Mouse (Mus musculus) heart, postnatal 0 days (tissue): ENCODE measurements around the gene Lrp1. TPM values are rescaled to one million over a fixed set of nuclear protein-coding genes. Genes with fewer than 3 reads are reported as not detected.
"Not testable (repeated sequence)": the region's sequence is repeated elsewhere in the genome, so short reads cannot be mapped to it uniquely, and the experiment has no call there.

Experiments
- ATAC-seq: fragments of 200-750 bp; cut with Nextera tagmentation; 2 replicates; pipeline ENCODE4 v1.8.0; 2017; ENCODE audit warnings: low read depth, moderate number of reproducible peaks, moderate library complexity; ENCODE audit not compliant: insufficient read depth
- DNase-seq: peaks from one replicate; pipeline ENCODE4 v3.0.0-alpha.2; 2016; ENCODE audit warnings: low spot score
- H3K27ac ChIP-seq: fragments of 300-500 bp; sonication (generic); 2 replicates; pipeline ENCODE4 v1.5.1; 2014; ENCODE audit warnings: low read depth, mild to moderate bottlenecking
- H3K27me3 ChIP-seq: fragments of 300-500 bp; sonication (generic); 2 replicates; pipeline ENCODE4 v1.6.1; 2014; ENCODE audit warnings: low read length, mixed read lengths; ENCODE audit not compliant: control insufficient read depth, insufficient read depth
- H3K36me3 ChIP-seq: fragments of 300-500 bp; sonication (generic); replicated peaks from 2 replicates; pipeline ENCODE4 v1.6.1; 2014; ENCODE audit warnings: low read length, mixed read lengths; ENCODE audit not compliant: control insufficient read depth, insufficient read depth
- H3K4me1 ChIP-seq: fragments of 300-500 bp; sonication (generic); 2 replicates; pipeline ENCODE4 v1.6.1; 2014; ENCODE audit warnings: antibody characterized with exemption; ENCODE audit not compliant: control insufficient read depth, insufficient read depth
- H3K4me2 ChIP-seq: fragments of 300-500 bp; sonication (generic); 2 replicates; pipeline ENCODE4 v1.6.1; 2014; ENCODE audit warnings: low read depth, mild to moderate bottlenecking, low read length, moderate library complexity
- H3K4me3 ChIP-seq: fragments of 300-500 bp; sonication (generic); 2 replicates; pipeline ENCODE4 v1.5.1; 2014; ENCODE audit warnings: low read depth, low read length
- H3K9ac ChIP-seq: fragments of 300-500 bp; sonication (generic); replicated peaks from 2 replicates; pipeline ENCODE4 v1.6.1; 2014; ENCODE audit warnings: low read depth, low read length, mixed read lengths
- H3K9me3 ChIP-seq: fragments of 300-500 bp; sonication (generic); replicated peaks from 2 replicates; pipeline ENCODE4 v1.6.1; 2016; ENCODE audit warnings: low read length; ENCODE audit not compliant: control insufficient read depth
- CTCF ChIP-seq: IDR thresholded peaks from 2 replicates; pipeline ENCODE4 v1.5.1; 2016; ENCODE audit warnings: antibody characterized with exemption, control low read depth, low read depth
- EP300 ChIP-seq: IDR thresholded peaks from 2 replicates; pipeline ENCODE4 v1.6.1; 2016; ENCODE audit warnings: antibody characterized with exemption, low read depth
- WGBS: fragments of 180-500 bp; shearing (Covaris S2); extraction: QIAGEN DNeasy Blood & Tissue Kit; methylation state at CpG from one replicate; pipeline ENCODE4 v1.1.7; 2014; 5-methylcytosine and 5-hydroxymethylcytosine counted together
- polyA plus RNA-seq: library from polyadenylated mRNA; unstranded; fragments of >200 nt; fragmentation: Nextera tagmentation; extraction: Ambion mirVana; gene quantifications from 2 replicates; pipeline ENCODE4 v1.2.1, GENCODE M21; 2015
- total RNA-seq: library from RNA; depleted of rRNA; stranded (reverse); fragments of >200 nt; gene quantifications from 2 replicates; pipeline ENCODE4 v1.2.3, GENCODE M21; 2014; ENCODE audit warnings: low replicate concordance

Gene Lrp1
- total and polyA plus RNA-seq, 2 experiments from 2014 or later, result 15.7 to 65.9 TPM

DNA sequence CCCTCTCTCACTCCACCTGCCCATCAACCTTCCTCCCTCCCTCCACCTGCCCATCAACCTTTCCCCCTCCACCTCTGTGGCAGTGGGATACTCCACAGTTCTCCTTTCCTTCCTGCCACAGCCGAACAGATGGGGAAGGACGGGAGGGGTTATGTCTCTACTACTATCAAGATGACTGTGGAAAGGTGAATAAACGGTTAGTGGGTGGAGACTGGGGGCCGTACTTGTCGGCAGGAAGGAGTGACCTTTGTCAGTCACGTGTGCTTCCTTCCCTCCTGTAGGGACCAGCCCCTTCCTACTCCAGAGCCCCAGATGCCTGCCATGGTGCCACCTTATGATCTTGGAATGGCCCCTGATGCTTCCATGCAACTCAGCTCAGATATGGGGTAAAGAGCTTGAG is 37.1 kb upstream of the Lrp1 start:
- no peak overlapping the region for H3K4me3 ChIP-seq
- peaks cover 17% of the 10 kb centered on the region for H3K4me1 ChIP-seq
- H3K4me2 ChIP-seq, result no peak overlapping the region
- TF ChIP-seq EP300 (no peak), CTCF (no peak)
- H3K9me3 ChIP-seq, result no peaks in the 10 kb centered on the region
- peaks cover 63% of the 10 kb centered on the region for H3K36me3 ChIP-seq
- 33% methylated on average over 6 of the region's 6 CpGs for WGBS
- no peak overlapping the region for H3K9ac ChIP-seq
- DNase-seq, result no peak
- H3K27ac ChIP-seq, result no peak overlapping the region
- ATAC-seq, result no peak
- no peaks in the 10 kb centered on the region for H3K27me3 ChIP-seq

GRCm38 (mm10) chr10:127657617-127658016 is 36.7 kb upstream of the Lrp1 start:
- Histone ChIP-seq H3K4me1 (peaks cover 12% of the 10 kb centered on the region), H3K36me3 (peaks cover 64% of the 10 kb centered on the region)
- H3K9ac ChIP-seq, H3K9me3 ChIP-seq, H3K4me3 ChIP-seq, ATAC-seq, H3K27me3 ChIP-seq, H3K27ac ChIP-seq, H3K4me2 ChIP-seq, DNase-seq: not testable (repeated sequence)
- 73% methylated on average over 6 of the region's 6 CpGs for WGBS

DNA sequence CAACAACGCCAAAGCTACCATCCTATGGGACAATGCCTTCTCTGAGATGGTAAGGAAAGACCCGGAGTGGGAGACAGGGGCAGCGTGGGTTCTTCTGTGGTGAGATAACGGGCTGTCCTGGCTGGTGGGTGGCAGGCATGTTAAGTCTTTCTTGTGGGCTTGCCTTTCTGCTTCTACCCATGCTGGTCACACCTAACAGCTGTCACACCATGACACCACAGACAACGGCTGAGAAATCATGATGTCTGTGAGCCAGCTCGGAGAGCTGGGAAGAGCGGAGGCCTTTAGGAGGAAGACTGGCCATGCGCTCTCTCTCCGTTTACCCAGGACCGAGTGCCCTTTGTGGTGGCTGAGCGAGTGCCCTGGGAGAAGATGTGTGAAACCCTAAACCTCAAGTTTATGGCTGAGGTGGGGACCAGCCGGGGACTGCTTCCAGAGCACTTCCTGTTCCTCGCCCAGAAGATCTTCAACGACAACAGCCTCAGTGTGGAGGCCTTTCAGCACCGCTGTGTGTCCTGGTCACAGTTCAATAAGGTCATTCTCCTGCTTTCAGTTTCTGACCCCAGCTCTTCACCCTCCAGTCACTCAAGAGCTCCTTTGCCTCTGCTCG is 34.1 kb upstream of the Lrp1 start:
- H3K36me3 ChIP-seq, result peaks cover 76% of the 10 kb centered on the region
- WGBS, result 76% methylated on average over 16 of the region's 16 CpGs
- no peak for DNase-seq

DNA sequence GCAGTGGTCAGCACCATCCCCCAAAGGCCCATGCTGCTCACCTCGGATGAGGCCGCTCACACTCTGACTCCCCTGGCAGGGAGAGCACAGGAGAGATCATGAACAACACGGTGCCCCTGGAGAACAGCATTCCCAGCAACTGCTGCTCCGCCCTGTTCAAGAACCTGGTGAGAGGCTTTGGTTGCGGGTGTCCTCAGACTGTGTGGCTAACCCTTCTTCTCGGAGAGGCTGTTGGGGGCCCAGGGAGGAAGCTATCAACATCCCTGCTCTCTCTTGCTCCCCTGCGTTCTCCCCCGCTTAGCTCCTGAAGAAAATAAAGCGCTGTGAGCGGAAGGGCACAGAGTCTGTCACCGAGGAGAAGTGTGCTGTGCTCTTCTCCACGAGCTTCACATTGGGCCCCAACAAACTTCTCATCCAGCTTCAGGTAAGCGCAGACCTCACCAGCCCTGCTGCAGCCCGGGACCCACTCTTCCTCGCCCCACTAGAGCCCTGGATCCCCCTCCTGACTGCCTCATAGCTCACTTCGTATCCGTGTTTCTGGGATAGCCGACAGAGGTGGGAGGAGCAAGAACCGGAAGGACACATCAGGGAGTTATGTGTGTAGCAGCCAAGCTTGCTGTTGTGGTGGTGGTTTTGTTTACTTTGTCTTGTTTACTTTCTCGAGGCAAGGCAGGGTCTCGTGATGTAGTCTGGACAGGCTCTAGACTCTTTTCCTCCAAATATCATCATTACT is 32.1 kb upstream of the Lrp1 start:
- no peak for TF ChIP-seq EP300
- TF ChIP-seq CTCF, result no peak
- no peak overlapping the region for H3K9ac ChIP-seq
- H3K27ac ChIP-seq, result no peak overlapping the region
- no peaks in the 10 kb centered on the region for H3K27me3 ChIP-seq
- H3K4me2 ChIP-seq, result no peak overlapping the region
- no peak overlapping the region for H3K4me3 ChIP-seq
- peaks cover 82% of the 10 kb centered on the region for H3K36me3 ChIP-seq
- DNase-seq (no peak), ATAC-seq (no peak)
- no peaks in the 10 kb centered on the region for H3K9me3 ChIP-seq
- WGBS, result 56% methylated on average over 21 of the region's 21 CpGs
- H3K4me1 ChIP-seq, result no peaks in the 10 kb centered on the region

More for the DNA sequence above, 34.1 kb upstream of the Lrp1 start:
- Histone ChIP-seq H3K4me3 (no peak overlapping the region), H3K27ac (no peak overlapping the region), H3K27me3 (no peaks in the 10 kb centered on the region), H3K9ac (no peak overlapping the region), H3K4me1 (no peaks in the 10 kb centered on the region), H3K9me3 (no peaks in the 10 kb centered on the region), H3K4me2 (no peak overlapping the region)
- ATAC-seq, result no peak
- TF ChIP-seq EP300 (no peak), CTCF (no peak)

- 64% methylated on average over 2 of the region's 2 CpGs for WGBS
These were observed 24.8 kb upstream of the Lrp1 start for GRCm38 (mm10) chr10:127645791-127646190.

More at GRCm38 (mm10) chr10:127645791-127646190, 24.8 kb upstream of the Lrp1 start:
- DNase-seq (no peak), ATAC-seq (no peak)
- H3K36me3 ChIP-seq, result peaks cover 38% of the 10 kb centered on the region
- peaks cover 10% of the 10 kb centered on the region for H3K4me1 ChIP-seq
- H3K9me3 ChIP-seq, result no peaks in the 10 kb centered on the region
- H3K27ac ChIP-seq, result no peak overlapping the region
- no peak overlapping the region for H3K9ac ChIP-seq
- TF ChIP-seq CTCF (no peak), EP300 (no peak)
- no peaks in the 10 kb centered on the region for H3K27me3 ChIP-seq
- H3K4me2 ChIP-seq, result no peak overlapping the region
- H3K4me3 ChIP-seq, result no peak overlapping the region
